Mouse (Mus musculus): ENCODE measurements around the gene Rab1b. TPM values are rescaled to one million over a fixed set of nuclear protein-coding genes. Genes with fewer than 3 reads are reported as not detected.
A peak's percentile ranks its signal among the peaks of the same experiment; 100 is the strongest.

Rab1b gene
- polyA plus RNA-seq, 1 experiment from 2014 or later, result 295 TPM

DNA sequence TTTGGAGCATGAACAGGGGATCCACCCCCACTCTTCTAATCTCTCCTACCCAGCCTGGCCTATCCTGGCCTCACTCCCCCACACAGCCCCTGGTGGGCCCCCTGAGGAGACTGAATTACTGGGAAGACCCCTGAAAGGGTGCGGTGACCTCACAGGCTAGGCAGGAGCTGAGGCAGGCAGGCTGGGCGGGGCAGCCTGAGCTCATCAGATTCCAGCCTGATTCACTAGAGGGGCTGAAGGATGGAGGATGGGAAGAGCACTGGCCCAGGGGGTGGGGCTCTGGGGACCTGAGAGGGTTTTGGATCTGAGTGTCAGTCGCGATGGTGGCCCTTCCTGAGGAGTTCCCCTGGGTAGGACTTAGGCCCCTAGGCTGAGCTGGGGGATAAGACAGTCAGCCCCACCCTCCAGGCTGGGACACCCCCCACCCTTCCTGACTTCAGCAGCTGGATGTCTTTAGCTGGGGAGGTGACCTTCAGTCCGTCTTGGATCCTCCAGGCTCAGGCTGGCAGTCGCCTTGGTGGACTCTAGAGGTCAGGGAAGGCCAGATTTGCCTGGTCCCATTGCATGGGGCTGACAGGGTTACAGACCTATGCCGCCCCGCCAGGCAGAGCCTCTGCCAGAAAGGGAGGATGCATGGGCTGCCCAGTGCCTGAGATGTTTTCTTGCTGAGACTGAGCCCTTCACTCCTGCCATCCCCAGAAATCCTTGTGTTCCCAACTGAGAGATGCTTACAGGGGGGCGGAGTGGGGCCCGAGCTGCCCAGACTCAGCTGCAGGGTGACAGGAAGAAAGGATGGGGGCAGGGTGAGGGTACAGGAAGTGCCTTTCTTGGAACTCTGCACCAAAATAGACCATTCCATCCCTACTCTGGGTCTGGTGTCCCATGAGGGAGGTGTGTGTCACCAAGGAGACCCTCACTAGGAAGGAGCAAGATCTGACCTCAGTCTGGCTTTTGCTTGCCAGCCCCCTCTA is 47.8 kb downstream of the Rab1b start:
- H3K36me3 ChIP-seq (ENCODE audit: control insufficient read depth, insufficient read depth, low read length), result no peaks in the 10 kb centered on the region; the same call in 1 of the 2 replicates
- H3K27ac ChIP-seq (ENCODE audit: low read length), result peak overlapping the region; percentile 68
- 7% methylated on average over 10 of the region's 10 CpGs for WGBS
- no peaks in the 10 kb centered on the region for H3K9me3 ChIP-seq (ENCODE audit: control insufficient read depth, low read length)
- H3K4me3 ChIP-seq (ENCODE audit: low read length), result no peak overlapping the region
- no peaks in the 10 kb centered on the region for H3K27me3 ChIP-seq (ENCODE audit: control insufficient read depth, insufficient read depth, low read depth, low read length)
- peak overlapping the region; percentile 19 for H3K4me2 ChIP-seq (ENCODE audit: low read depth, low read length)
- H3K9ac ChIP-seq (ENCODE audit: low read length), result peak overlapping the region; percentile 37
- ATAC-seq (ENCODE audit: low read depth), result peak; percentile 68
- H3K4me1 ChIP-seq (replicated peaks; ENCODE audit: control insufficient read depth, insufficient read depth, low read length), result peaks cover 42% of the 10 kb centered on the region

- 21% methylated on average over 16 of the region's 16 CpGs for WGBS
- no peaks in the 10 kb centered on the region for H3K9me3 ChIP-seq (ENCODE audit: control insufficient read depth, low read length)
- H3K9ac ChIP-seq (ENCODE audit: low read length), result no peak overlapping the region
- no peak for ATAC-seq (ENCODE audit: low read depth)
- no peak overlapping the region for H3K4me2 ChIP-seq (ENCODE audit: low read depth, low read length)
- peaks cover 42% of the 10 kb centered on the region for H3K4me1 ChIP-seq (replicated peaks; ENCODE audit: control insufficient read depth, insufficient read depth, low read length)
- H3K4me3 ChIP-seq (ENCODE audit: low read length), result no peak overlapping the region
- no peaks in the 10 kb centered on the region for H3K27me3 ChIP-seq (ENCODE audit: control insufficient read depth, insufficient read depth, low read depth, low read length)
- peak overlapping the region; percentile 68 for H3K27ac ChIP-seq (ENCODE audit: low read length)
- no peaks in the 10 kb centered on the region; the same call in 1 of the 2 replicates for H3K36me3 ChIP-seq (ENCODE audit: control insufficient read depth, insufficient read depth, low read length)
Measured at GRCm38 (mm10) chr19:5057876-5058775, 48.7 kb downstream of the Rab1b start.

- no peak overlapping the region for H3K4me2 ChIP-seq (ENCODE audit: low read depth, low read length)
- WGBS, result 8% methylated on average over 6 of the region's 6 CpGs
- no peak overlapping the region for H3K9ac ChIP-seq (ENCODE audit: low read length)
- H3K4me1 ChIP-seq (replicated peaks; ENCODE audit: control insufficient read depth, insufficient read depth, low read length), result peaks cover 47% of the 10 kb centered on the region
- H3K27ac ChIP-seq (ENCODE audit: low read length), result no peak overlapping the region
- H3K27me3 ChIP-seq (ENCODE audit: control insufficient read depth, insufficient read depth, low read depth, low read length), result peaks cover 3% of the 10 kb centered on the region; the same call in 1 of the 2 replicates
- H3K4me3 ChIP-seq (ENCODE audit: low read length), result no peak overlapping the region
- H3K36me3 ChIP-seq (ENCODE audit: control insufficient read depth, insufficient read depth, low read length), result no peaks in the 10 kb centered on the region; the same call in 1 of the 2 replicates
- ATAC-seq (ENCODE audit: low read depth), result 0 out of 2 replicates have a peak, but pooled peaks have one; percentile 0
- H3K9me3 ChIP-seq (ENCODE audit: control insufficient read depth, low read length), result no peaks in the 10 kb centered on the region
Measured at GRCm38 (mm10) chr19:5056251-5056650, 50.6 kb downstream of the Rab1b start.

- no peak for ATAC-seq (ENCODE audit: low read depth)
- H3K4me1 ChIP-seq (replicated peaks; ENCODE audit: control insufficient read depth, insufficient read depth, low read length), result peaks cover 42% of the 10 kb centered on the region
Measured at GRCm38 (mm10) chr19:5053909-5054308, 53.0 kb downstream of the Rab1b start.

DNA sequence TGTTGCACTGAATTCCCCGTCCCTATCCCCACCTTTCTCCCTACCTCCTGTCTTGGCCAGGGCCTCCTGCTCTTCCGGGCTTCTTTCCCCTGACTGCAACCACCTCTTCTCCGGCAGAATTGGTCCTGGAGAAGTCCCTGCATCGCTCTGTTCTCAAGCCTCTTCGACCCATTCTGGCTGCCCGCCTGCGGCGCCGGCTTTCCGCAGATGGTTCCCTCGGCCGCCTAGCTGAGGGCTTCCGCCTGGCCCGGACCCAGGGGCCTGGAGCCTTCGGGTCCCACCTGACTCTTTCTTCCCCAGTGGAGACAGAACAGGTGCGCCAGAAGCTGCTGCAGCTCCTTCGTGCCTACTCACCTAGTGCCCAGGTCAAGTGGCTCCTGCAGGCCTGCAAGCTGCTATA is 54.0 kb downstream of the Rab1b start:
- WGBS, result 68% methylated on average over 17 of the region's 17 CpGs

More at GRCm38 (mm10) chr19:5053909-5054308, 53.0 kb downstream of the Rab1b start:
- H3K4me2 ChIP-seq (ENCODE audit: low read depth, low read length), result no peak overlapping the region
- no peaks in the 10 kb centered on the region; the same call in 1 of the 2 replicates for H3K36me3 ChIP-seq (ENCODE audit: control insufficient read depth, insufficient read depth, low read length)
- H3K9me3 ChIP-seq (ENCODE audit: control insufficient read depth, low read length), result no peaks in the 10 kb centered on the region
- H3K27me3 ChIP-seq (ENCODE audit: control insufficient read depth, insufficient read depth, low read depth, low read length), result peaks cover 3% of the 10 kb centered on the region; the same call in 1 of the 2 replicates
- H3K9ac ChIP-seq (ENCODE audit: low read length), result no peak overlapping the region
- no peak overlapping the region for H3K27ac ChIP-seq (ENCODE audit: low read length)
- 21% methylated on average over 9 of the region's 9 CpGs for WGBS
- no peak overlapping the region for H3K4me3 ChIP-seq (ENCODE audit: low read length)

GRCm38 (mm10) chr19:5052166-5052822 is 54.6 kb downstream of the Rab1b start:
- WGBS, result 37% methylated on average over 25 of the region's 25 CpGs
- Histone ChIP-seq H3K9me3 (ENCODE audit: control insufficient read depth, low read length) (no peaks in the 10 kb centered on the region), H3K4me2 (ENCODE audit: low read depth, low read length) (peak overlapping the region; percentile 59), H3K27ac (ENCODE audit: low read length) (no peak overlapping the region), H3K4me1 (replicated peaks; ENCODE audit: control insufficient read depth, insufficient read depth, low read length) (peaks cover 26% of the 10 kb centered on the region), H3K36me3 (ENCODE audit: control insufficient read depth, insufficient read depth, low read length) (peaks cover 4% of the 10 kb centered on the region), H3K4me3 (ENCODE audit: low read length) (no peak overlapping the region), H3K27me3 (ENCODE audit: control insufficient read depth, insufficient read depth, low read depth, low read length) (peaks cover 3% of the 10 kb centered on the region; the same call in 1 of the 2 replicates), H3K9ac (ENCODE audit: low read length) (peak overlapping the region; percentile 26; the same call in 1 of the 2 replicates)
- ATAC-seq (ENCODE audit: low read depth), result no peak

More for the DNA sequence above, 54.0 kb downstream of the Rab1b start:
- H3K9me3 ChIP-seq (ENCODE audit: control insufficient read depth, low read length), result no peaks in the 10 kb centered on the region
- peaks cover 31% of the 10 kb centered on the region for H3K4me1 ChIP-seq (replicated peaks; ENCODE audit: control insufficient read depth, insufficient read depth, low read length)
- peaks cover 3% of the 10 kb centered on the region; the same call in 1 of the 2 replicates for H3K27me3 ChIP-seq (ENCODE audit: control insufficient read depth, insufficient read depth, low read depth, low read length)
- no peak overlapping the region for H3K4me2 ChIP-seq (ENCODE audit: low read depth, low read length)
- peaks cover under 1% of the 10 kb centered on the region; the same call in 1 of the 2 replicates for H3K36me3 ChIP-seq (ENCODE audit: control insufficient read depth, insufficient read depth, low read length)
- no peak overlapping the region for H3K9ac ChIP-seq (ENCODE audit: low read length)
- ATAC-seq (ENCODE audit: low read depth), result no peak
- H3K4me3 ChIP-seq (ENCODE audit: low read length), result no peak overlapping the region
- H3K27ac ChIP-seq (ENCODE audit: low read length), result no peak overlapping the region

GRCm38 (mm10) chr19:5051515-5051914 is 55.4 kb downstream of the Rab1b start:
- Histone ChIP-seq H3K9ac (ENCODE audit: low read length) (peak overlapping the region; percentile 57), H3K27ac (ENCODE audit: low read length) (0 out of 2 replicates have a peak overlapping the region, but pooled peaks have one; percentile 63)
- 58% methylated on average over 3 of the region's 3 CpGs for WGBS

DNA sequence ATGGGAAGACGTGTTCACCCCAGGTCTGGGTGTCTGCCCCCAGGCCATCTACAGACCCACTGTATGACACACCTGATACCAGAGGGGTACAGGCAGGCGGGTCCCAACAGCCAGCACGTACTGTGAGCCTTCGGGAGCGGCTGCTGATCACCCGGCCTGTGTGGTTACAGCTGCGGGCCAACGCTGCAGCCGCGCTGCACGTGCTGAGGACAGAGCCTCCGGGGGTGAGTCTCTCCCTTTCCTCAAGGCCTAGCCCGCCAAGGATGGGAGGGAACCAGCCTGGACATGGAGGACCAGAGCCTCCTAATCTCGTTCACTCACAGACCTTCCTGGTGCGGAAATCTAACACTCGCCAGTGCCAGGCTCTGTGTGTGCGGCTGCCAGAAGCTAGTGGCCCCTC is 55.8 kb downstream of the Rab1b start:
- H3K9me3 ChIP-seq (ENCODE audit: control insufficient read depth, low read length), result no peaks in the 10 kb centered on the region
- peak overlapping the region; percentile 63 for H3K27ac ChIP-seq (ENCODE audit: low read length)
- H3K4me3 ChIP-seq (ENCODE audit: low read length), result peak overlapping the region; percentile 48
- H3K4me2 ChIP-seq (ENCODE audit: low read depth, low read length), result peak overlapping the region; percentile 59
- peak; percentile 35 for ATAC-seq (ENCODE audit: low read depth)
- peaks cover 19% of the 10 kb centered on the region for H3K4me1 ChIP-seq (replicated peaks; ENCODE audit: control insufficient read depth, insufficient read depth, low read length)
- WGBS, result 6% methylated on average over 17 of the region's 17 CpGs
- H3K27me3 ChIP-seq (ENCODE audit: control insufficient read depth, insufficient read depth, low read depth, low read length), result peaks cover 3% of the 10 kb centered on the region; the same call in 1 of the 2 replicates
- H3K36me3 ChIP-seq (ENCODE audit: control insufficient read depth, insufficient read depth, low read length), result peaks cover 15% of the 10 kb centered on the region
- peak overlapping the region; percentile 57 for H3K9ac ChIP-seq (ENCODE audit: low read length)

More at GRCm38 (mm10) chr19:5051515-5051914, 55.4 kb downstream of the Rab1b start:
- no peak for ATAC-seq (ENCODE audit: low read depth)
- Histone ChIP-seq H3K9me3 (ENCODE audit: control insufficient read depth, low read length) (no peaks in the 10 kb centered on the region), H3K4me1 (replicated peaks; ENCODE audit: control insufficient read depth, insufficient read depth, low read length) (peaks cover 21% of the 10 kb centered on the region), H3K27me3 (ENCODE audit: control insufficient read depth, insufficient read depth, low read depth, low read length) (peaks cover 3% of the 10 kb centered on the region; the same call in 1 of the 2 replicates), H3K4me2 (ENCODE audit: low read depth, low read length) (peak overlapping the region; percentile 59), H3K4me3 (ENCODE audit: low read length) (peak overlapping the region; percentile 48), H3K36me3 (ENCODE audit: control insufficient read depth, insufficient read depth, low read length) (peaks cover 10% of the 10 kb centered on the region)
